Mouse (Mus musculus): ENCODE measurements at regions not wholly inside any gene's neighbourhood (a gene's known extent, or its start where the extent isn't known, plus 50 kb on each side); places are given as distances from the start of the nearest gene placed in this dataset.
A peak's percentile ranks its signal among the peaks of the same experiment; 100 is the strongest.

DNA sequence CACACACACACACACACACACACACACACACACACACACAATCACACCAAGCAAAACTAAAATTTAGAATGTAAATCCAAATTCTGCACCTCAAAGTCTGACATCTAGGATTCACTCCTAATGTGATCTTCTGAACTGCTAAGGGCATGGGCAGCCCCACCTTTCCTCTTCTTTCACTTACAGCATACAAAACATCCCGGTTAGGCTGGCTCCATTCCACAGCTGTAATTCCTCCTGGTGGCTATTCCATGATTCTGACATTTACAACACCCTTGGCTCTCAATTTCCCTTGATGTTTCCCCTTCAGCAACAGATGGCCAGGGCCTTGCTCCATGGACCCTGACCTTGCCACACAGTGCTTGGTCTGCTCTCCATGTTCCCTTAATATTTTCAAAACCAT lies 423.6 kb upstream of the Sox11 start:
- DNase-seq (ENCODE audit: low spot score) (peak; percentile 64), ATAC-seq (replicated peaks; ENCODE audit: low FRiP score, low read depth) (no peak)
- 3% methylated on average over 1 of the region's 1 CpGs for WGBS
- Histone ChIP-seq H3K4me1 (replicated peaks; ENCODE audit: insufficient read depth, low read length) (no peaks in the 10 kb centered on the region), H3K27me3 (ENCODE audit: insufficient read depth, low read length) (no peaks in the 10 kb centered on the region), H3K4me3 (replicated peaks; ENCODE audit: low read depth, low read length) (no peak overlapping the region), H3K9ac (ENCODE audit: low read depth, low read length) (no peak overlapping the region), H3K36me3 (ENCODE audit: insufficient read depth, low read length) (no peaks in the 10 kb centered on the region), H3K4me2 (ENCODE audit: low read length) (no peak overlapping the region), H3K27ac (no peak overlapping the region), H3K9me3 (replicated peaks; ENCODE audit: low read length) (no peaks in the 10 kb centered on the region)
- no peak for TF ChIP-seq CTCF (IDR thresholded peaks at IDR 0.05; ENCODE audit: low read depth)

DNA sequence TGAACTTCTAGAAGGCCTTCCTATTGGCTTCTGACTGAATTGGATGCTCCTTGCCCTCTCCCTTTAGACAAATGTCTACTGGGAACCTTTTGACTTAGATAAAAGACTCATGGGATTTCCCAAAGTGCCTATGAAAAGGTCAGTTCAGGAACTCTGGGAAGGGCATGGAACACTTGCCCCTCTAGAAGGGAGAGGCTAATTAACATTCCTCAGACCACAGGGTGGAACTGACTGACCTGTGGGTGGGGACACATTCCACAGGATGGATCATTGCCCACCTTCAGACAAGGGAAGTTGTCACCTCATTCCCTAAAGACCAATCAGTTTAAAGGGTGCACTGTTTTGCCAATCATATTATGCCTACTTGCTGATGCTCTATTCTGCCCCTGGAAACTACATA lies 416.6 kb upstream of the Sox11 start:
- Histone ChIP-seq H3K9ac (ENCODE audit: low read depth, low read length) (no peak overlapping the region), H3K4me2 (ENCODE audit: low read length) (no peak overlapping the region), H3K36me3 (ENCODE audit: insufficient read depth, low read length) (no peaks in the 10 kb centered on the region), H3K4me3 (replicated peaks; ENCODE audit: low read depth, low read length) (no peak overlapping the region), H3K4me1 (replicated peaks; ENCODE audit: insufficient read depth, low read length) (0 out of 2 replicates have a peak, but pooled peaks cover 3% of the 10 kb centered on the region), H3K9me3 (replicated peaks; ENCODE audit: low read length) (no peaks in the 10 kb centered on the region), H3K27me3 (ENCODE audit: insufficient read depth, low read length) (no peaks in the 10 kb centered on the region), H3K27ac (no peak overlapping the region)
- ATAC-seq (replicated peaks; ENCODE audit: low FRiP score, low read depth): no peak
- TF ChIP-seq CTCF (IDR thresholded peaks at IDR 0.05; ENCODE audit: low read depth): no peak
- DNase-seq (ENCODE audit: low spot score): no peak

DNA sequence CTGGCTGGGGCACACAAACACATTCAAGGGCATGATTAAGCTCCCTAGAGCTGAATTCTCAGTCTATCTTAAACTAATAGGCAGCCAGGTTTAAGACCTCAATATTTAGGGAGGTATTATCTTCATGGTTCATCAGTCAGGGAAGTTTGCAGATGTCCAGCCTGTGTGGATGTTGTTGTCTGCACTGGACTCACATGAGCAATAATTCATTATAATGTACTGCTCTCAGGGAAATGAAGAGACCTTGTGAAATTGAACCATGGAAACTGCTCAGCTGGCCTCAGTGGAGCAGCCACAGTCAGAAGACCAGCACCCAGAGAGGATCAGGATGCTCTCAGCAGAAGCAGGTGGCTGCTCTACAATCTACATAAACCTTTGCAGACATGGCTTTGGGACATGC lies 415.3 kb upstream of the Sox11 start:
- no peaks in the 10 kb centered on the region for H3K27me3 ChIP-seq (ENCODE audit: insufficient read depth, low read length)
- no peak overlapping the region for H3K27ac ChIP-seq
- H3K4me2 ChIP-seq (ENCODE audit: low read length): no peak overlapping the region
- TF ChIP-seq CTCF (IDR thresholded peaks at IDR 0.05; ENCODE audit: low read depth): no peak
- H3K9me3 ChIP-seq (replicated peaks; ENCODE audit: low read length): no peaks in the 10 kb centered on the region
- ATAC-seq (replicated peaks; ENCODE audit: low FRiP score, low read depth) (0 out of 2 replicates have a peak, but pooled peaks have one; percentile 33), DNase-seq (ENCODE audit: low spot score) (peak; percentile 69)
- 0 out of 2 replicates have a peak, but pooled peaks cover 3% of the 10 kb centered on the region for H3K4me1 ChIP-seq (replicated peaks; ENCODE audit: insufficient read depth, low read length)
- H3K4me3 ChIP-seq (replicated peaks; ENCODE audit: low read depth, low read length): no peak overlapping the region
- H3K36me3 ChIP-seq (ENCODE audit: insufficient read depth, low read length): no peaks in the 10 kb centered on the region
- H3K9ac ChIP-seq (ENCODE audit: low read depth, low read length): no peak overlapping the region

DNA sequence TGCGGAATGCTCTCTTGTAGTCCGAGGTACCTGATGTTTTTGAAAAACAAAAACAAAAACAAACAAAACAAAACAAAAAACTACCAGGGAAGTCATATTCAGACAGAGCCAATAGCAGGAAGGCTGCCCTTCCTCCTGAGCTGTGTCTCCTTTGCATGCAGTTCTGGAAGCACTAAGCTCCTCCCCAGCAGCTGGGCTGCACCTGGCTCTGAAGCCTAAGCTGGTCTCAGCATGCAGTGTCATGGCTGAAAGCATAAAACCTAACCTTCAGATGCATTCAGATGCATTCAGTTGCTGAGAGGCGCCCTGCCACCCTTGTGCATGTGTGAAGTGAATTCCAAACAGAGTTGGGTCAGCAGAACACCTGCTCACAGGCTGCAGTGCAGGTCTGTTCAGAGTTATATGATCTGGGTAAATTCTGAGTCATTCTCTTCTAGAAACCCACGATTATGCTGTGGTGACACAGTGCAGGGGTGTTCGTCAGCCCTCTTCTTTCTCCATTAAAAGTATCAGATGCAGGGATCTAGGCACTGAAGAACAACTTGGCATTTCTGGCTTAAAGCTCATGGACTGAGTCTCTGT lies 382.3 kb upstream of the Sox11 start:
- Histone ChIP-seq H3K36me3 (ENCODE audit: insufficient read depth, low read length) (no peaks in the 10 kb centered on the region), H3K4me1 (replicated peaks; ENCODE audit: insufficient read depth, low read length) (no peaks in the 10 kb centered on the region), H3K27me3 (ENCODE audit: insufficient read depth, low read length) (no peaks in the 10 kb centered on the region), H3K4me3 (replicated peaks; ENCODE audit: low read depth, low read length) (no peak overlapping the region), H3K9ac (ENCODE audit: low read depth, low read length) (no peak overlapping the region), H3K4me2 (ENCODE audit: low read length) (no peak overlapping the region), H3K27ac (no peak overlapping the region), H3K9me3 (replicated peaks; ENCODE audit: low read length) (no peaks in the 10 kb centered on the region)
- 65% methylated on average over 5 of the region's 5 CpGs for WGBS
- DNase-seq (ENCODE audit: low spot score) (no peak), ATAC-seq (replicated peaks; ENCODE audit: low FRiP score, low read depth) (no peak)
- TF ChIP-seq CTCF (IDR thresholded peaks at IDR 0.05; ENCODE audit: low read depth): no peak

DNA sequence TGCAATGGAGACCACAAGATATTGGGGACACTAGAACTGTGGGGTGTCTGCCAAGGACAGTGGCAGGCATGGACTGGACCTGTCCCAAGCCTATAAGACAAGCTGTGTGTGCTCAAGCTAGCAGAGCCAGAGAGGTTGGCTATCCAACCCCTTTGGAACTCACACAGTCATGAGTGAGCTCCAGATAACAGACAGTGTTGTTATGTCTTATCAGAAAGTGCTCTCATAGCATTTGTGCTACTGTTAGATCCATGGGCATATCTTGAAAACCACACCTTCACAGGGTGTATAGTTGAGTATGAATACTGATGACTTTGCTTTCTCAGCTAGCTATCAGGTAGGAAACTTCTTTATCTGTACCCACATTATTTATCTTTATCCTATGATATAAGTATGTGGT lies 338.1 kb upstream of the Sox11 start:
- ATAC-seq (replicated peaks; ENCODE audit: low FRiP score, low read depth): no peak
- Histone ChIP-seq H3K27ac (no peak overlapping the region), H3K36me3 (ENCODE audit: insufficient read depth, low read length) (no peaks in the 10 kb centered on the region), H3K27me3 (ENCODE audit: insufficient read depth, low read length) (no peaks in the 10 kb centered on the region), H3K9ac (ENCODE audit: low read depth, low read length) (no peak overlapping the region), H3K4me3 (replicated peaks; ENCODE audit: low read depth, low read length) (no peak overlapping the region), H3K9me3 (replicated peaks; ENCODE audit: low read length) (no peaks in the 10 kb centered on the region), H3K4me2 (ENCODE audit: low read length) (no peak overlapping the region), H3K4me1 (replicated peaks; ENCODE audit: insufficient read depth, low read length) (no peaks in the 10 kb centered on the region)
- DNase-seq (ENCODE audit: low spot score): no peak
- TF ChIP-seq CTCF (IDR thresholded peaks at IDR 0.05; ENCODE audit: low read depth): no peak

DNA sequence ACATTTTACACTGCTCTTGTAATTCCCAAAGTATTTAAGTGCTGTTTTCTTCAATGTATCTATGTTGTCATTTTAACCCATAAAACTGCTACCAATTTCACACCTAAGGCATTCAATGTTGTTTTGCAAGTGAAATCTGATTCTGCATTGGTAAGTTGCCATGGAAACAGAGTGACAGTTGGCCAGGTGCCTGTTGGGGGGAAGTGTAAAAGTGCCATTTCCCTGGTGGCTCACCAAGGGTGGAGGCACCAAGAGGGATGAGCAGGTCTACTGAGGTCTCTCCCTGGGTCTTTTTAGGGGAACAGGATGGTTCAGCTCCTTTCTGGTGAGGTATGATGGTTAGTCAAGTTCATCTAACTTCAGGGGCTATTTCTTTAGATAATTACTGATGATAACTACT lies 331.0 kb upstream of the Sox11 start:
- H3K27me3 ChIP-seq (ENCODE audit: insufficient read depth, low read length): no peaks in the 10 kb centered on the region
- ATAC-seq (replicated peaks; ENCODE audit: low FRiP score, low read depth) (no peak), DNase-seq (ENCODE audit: low spot score) (no peak)

DNA sequence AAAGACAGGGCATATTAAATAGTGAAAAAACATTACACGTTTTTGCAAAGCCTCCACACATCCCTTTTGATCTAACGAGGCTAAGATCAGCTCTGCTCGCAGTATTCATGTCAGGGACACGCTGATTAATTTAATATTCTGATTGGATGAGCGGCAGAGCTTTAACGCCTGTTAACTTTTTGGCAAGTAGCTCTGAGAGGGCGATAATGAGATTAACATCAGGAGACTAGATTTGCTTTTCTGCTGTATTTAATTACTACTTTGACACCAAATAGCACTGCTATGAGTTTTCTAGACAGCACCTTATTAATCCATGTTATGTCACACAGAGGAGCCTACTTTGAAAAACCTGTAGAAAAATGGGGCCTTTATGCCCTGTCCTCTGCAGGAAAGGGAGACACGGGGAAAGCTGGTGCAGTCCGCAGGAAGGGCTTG lies 328.3 kb upstream of the Sox11 start:
- WGBS: 52% methylated on average over 9 of the region's 9 CpGs
- Histone ChIP-seq H3K9me3 (replicated peaks; ENCODE audit: low read length) (no peaks in the 10 kb centered on the region), H3K4me3 (replicated peaks; ENCODE audit: low read depth, low read length) (no peak overlapping the region), H3K27me3 (ENCODE audit: insufficient read depth, low read length) (no peaks in the 10 kb centered on the region), H3K36me3 (ENCODE audit: insufficient read depth, low read length) (no peaks in the 10 kb centered on the region), H3K9ac (ENCODE audit: low read depth, low read length) (no peak overlapping the region), H3K4me2 (ENCODE audit: low read length) (no peak overlapping the region), H3K27ac (no peak overlapping the region), H3K4me1 (replicated peaks; ENCODE audit: insufficient read depth, low read length) (no peaks in the 10 kb centered on the region)
- DNase-seq (ENCODE audit: low spot score): no peak
- TF ChIP-seq CTCF (IDR thresholded peaks at IDR 0.05; ENCODE audit: low read depth): no peak
- no peak for ATAC-seq (replicated peaks; ENCODE audit: low FRiP score, low read depth)

More for the DNA sequence above, 331.0 kb upstream of the Sox11 start:
- H3K9ac ChIP-seq (ENCODE audit: low read depth, low read length): no peak overlapping the region
- H3K4me3 ChIP-seq (replicated peaks; ENCODE audit: low read depth, low read length): no peak overlapping the region
- no peaks in the 10 kb centered on the region for H3K4me1 ChIP-seq (replicated peaks; ENCODE audit: insufficient read depth, low read length)
- H3K36me3 ChIP-seq (ENCODE audit: insufficient read depth, low read length): no peaks in the 10 kb centered on the region
- H3K9me3 ChIP-seq (replicated peaks; ENCODE audit: low read length): no peaks in the 10 kb centered on the region
- no peak for TF ChIP-seq CTCF (IDR thresholded peaks at IDR 0.05; ENCODE audit: low read depth)
- H3K27ac ChIP-seq: no peak overlapping the region
- no peak overlapping the region for H3K4me2 ChIP-seq (ENCODE audit: low read length)
